Mouse (Mus musculus): Measurements from ENCODE around the gene Cox6b1.

- TF ChIP-seq CTCF (conservative IDR thresholded peaks at IDR 0.05; ENCODE audit: insufficient read depth, insufficient read length, low read depth, low read length), result no peak
- no peak for TF ChIP-seq POLR2A (IDR thresholded peaks at IDR 0.05; ENCODE audit: low read depth, low read length)
These were observed 39.4 kb downstream of the Cox6b1 start for GRCm38 (mm10) chr7:30586455-30587020.

All from kidney, adult 2 months (tissue).